Mouse (Mus musculus): Measurements from ENCODE around the gene Pzp.

DNA sequence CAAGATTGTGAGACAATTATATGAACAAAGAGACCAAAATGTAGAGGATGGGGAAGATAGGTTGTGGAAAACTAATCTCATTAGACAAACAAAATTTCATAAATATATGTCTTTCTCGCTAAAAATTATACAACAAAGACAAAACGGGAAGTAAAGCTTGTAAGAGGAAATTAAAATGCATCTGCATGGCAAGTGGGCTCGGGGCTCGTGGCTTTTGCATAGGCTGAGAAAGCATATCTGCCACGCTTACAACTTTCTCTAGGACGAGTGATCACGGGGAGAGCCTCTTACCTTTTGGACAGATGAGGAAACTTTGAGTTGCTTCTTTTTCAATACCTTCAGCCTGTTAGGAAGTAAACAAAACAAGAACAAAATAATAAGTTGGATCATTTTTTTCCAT lies 27.5 kb upstream of the Pzp start:
- TF ChIP-seq CTCF (IDR thresholded peaks at IDR 0.05; ENCODE audit: control insufficient read depth, insufficient read depth, insufficient read length) (no peak), MYOD1 (IDR thresholded peaks at IDR 0.05; ENCODE audit: control insufficient read depth, insufficient read length, low read depth) (no peak), CEBPB (IDR thresholded peaks at IDR 0.05; ENCODE audit: low read depth) (no peak), MYOG (IDR thresholded peaks at IDR 0.05; ENCODE audit: control insufficient read depth, extremely low read depth, insufficient read length) (no peak), USF1 (IDR thresholded peaks at IDR 0.05; ENCODE audit: low read depth) (no peak), MAX (IDR thresholded peaks at IDR 0.05) (no peak)
